Comparison of ENCODE assay signal across 8 mouse cellular contexts in the genomic region with DNA sequence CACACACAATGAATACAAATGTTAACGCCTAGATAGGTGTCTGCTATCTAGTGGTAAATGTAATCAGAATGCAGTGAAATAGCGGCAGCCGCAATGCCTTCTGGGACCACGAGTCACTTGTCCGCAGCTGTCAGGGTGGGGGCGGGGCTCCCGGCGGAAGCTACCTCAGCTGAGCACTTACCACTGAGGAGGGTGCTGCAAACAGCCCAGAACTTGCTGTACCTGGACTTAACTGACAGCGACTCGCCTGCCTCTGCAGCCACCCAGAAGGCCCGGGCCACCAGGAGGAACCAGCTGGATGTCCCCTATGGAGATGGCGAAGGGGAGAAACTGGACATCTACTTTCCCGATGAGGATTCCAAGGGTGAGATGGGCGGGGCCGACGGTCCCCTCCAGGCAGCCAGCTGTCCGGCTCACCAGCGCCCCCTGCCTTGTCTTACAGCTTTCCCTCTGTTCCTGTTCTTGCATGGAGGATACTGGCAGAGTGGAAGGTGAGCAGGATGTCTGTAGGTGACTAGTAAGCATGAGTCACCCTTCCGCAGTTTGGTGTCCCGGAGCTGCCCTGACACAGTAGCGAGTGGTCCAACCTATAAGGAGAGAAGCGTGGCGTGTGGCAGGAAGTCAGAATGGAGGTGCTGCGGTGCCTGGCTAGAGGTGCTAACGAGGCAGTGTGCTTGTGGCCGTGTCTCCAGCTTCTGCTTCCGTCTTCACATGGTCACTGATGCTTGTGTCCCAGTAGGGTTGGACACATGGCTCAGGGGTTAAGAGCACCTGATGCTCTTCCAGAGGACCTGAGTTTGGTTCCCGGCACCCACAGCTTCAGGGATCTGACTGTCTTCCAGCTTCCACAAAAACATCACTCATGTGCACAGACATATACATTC. TPM values are rescaled to one million over a fixed set of nuclear protein-coding genes. Genes with fewer than 3 reads are reported as not detected.
DNase-seq lines count a peak whose midpoint lies in the region; ATAC-seq and TF ChIP-seq lines count a peak whose summit lies in the region.

No protein-coding gene starts in this region.

- no peaks in the 10 kb centered on the region for H3K9me3 ChIP-seq in hindbrain, postnatal 0 days (ENCODE audit: low read length)
- no peaks in the 10 kb centered on the region for H3K9me3 ChIP-seq in limb, embryonic 10.5 days (replicated peaks)
- H3K9me3 ChIP-seq in midbrain, embryonic 10.5 days (replicated peaks): no peaks in the 10 kb centered on the region

- H3K27ac ChIP-seq in hindbrain, postnatal 0 days: 0 out of 2 replicates have a peak overlapping the region, but pooled peaks have one; percentile 22
- peak overlapping the region; percentile 64; the same call in 1 of the 2 replicates for H3K27ac ChIP-seq in limb, embryonic 10.5 days
- H3K27ac ChIP-seq in midbrain, embryonic 10.5 days (replicated peaks): peak overlapping the region; percentile 72

- peak; percentile 79 for TF ChIP-seq CTCF in hindbrain, postnatal 0 days (IDR thresholded peaks at IDR 0.05; ENCODE audit: low read depth)

- ATAC-seq in common myeloid progenitor, adult 5-6 weeks (replicated peaks; ENCODE audit: low read depth, poor library complexity, severe bottlenecking): peak; percentile 64
- ATAC-seq in hindbrain, postnatal 0 days: peak; percentile 78

- peak overlapping the region; percentile 34; the same call in 1 of the 2 replicates for H3K9ac ChIP-seq in hindbrain, postnatal 0 days (replicated peaks; ENCODE audit: low read length)

- H3K4me1 ChIP-seq in hindbrain, postnatal 0 days (ENCODE audit: insufficient read depth, low read length): peaks cover 7% of the 10 kb centered on the region; the same call in 1 of the 2 replicates
- peaks cover 37% of the 10 kb centered on the region for H3K4me1 ChIP-seq in limb, embryonic 10.5 days
- peaks cover 32% of the 10 kb centered on the region for H3K4me1 ChIP-seq in midbrain, embryonic 10.5 days

- H3K4me2 ChIP-seq in hindbrain, postnatal 0 days (ENCODE audit: low read depth, low read length): peak overlapping the region; percentile 45

- no peaks in the 10 kb centered on the region for H3K27me3 ChIP-seq in hindbrain, postnatal 0 days (ENCODE audit: insufficient read depth, low read length)
- H3K27me3 ChIP-seq in limb, embryonic 10.5 days (ENCODE audit: low read depth, poor library complexity, severe bottlenecking): no peaks in the 10 kb centered on the region
- no peaks in the 10 kb centered on the region for H3K27me3 ChIP-seq in midbrain, embryonic 10.5 days (ENCODE audit: low read depth, poor library complexity, severe bottlenecking)

- H3K4me3 ChIP-seq in hindbrain, postnatal 0 days (ENCODE audit: low read length): peak overlapping the region; percentile 21
- H3K4me3 ChIP-seq in limb, embryonic 10.5 days: peak overlapping the region; percentile 47
- peak overlapping the region; percentile 54 for H3K4me3 ChIP-seq in midbrain, embryonic 10.5 days

- peak; percentile 74 for DNase-seq in layer of hippocampus, adult 11-12 months (ENCODE audit: low spot score)
- DNase-seq in layer of hippocampus, adult 9-10 months (ENCODE audit: low spot score): no peak
- peak; percentile 86 for DNase-seq in gastrocnemius, postnatal 10 days
- DNase-seq in hindbrain, postnatal 0 days (ENCODE audit: low spot score): peak; percentile 79
- DNase-seq in limb, embryonic 10.5 days (ENCODE audit: low spot score): peak; percentile 79
- peak; percentile 86 for DNase-seq in midbrain, embryonic 10.5 days (ENCODE audit: low spot score)
- peak; percentile 84 to 94 for DNase-seq in spleen, adult 18-20 months

- 17% methylated on average over 28 of the region's 28 CpGs for WGBS in hindbrain, postnatal 0 days
- 18% methylated on average over 28 of the region's 28 CpGs for WGBS in limb, embryonic 10.5 days
- WGBS in midbrain, embryonic 10.5 days: 16% methylated on average over 28 of the region's 28 CpGs

- H3K36me3 ChIP-seq in hindbrain, postnatal 0 days (ENCODE audit: insufficient read depth, low read length): no peaks in the 10 kb centered on the region
- H3K36me3 ChIP-seq in limb, embryonic 10.5 days: no peaks in the 10 kb centered on the region
- no peaks in the 10 kb centered on the region for H3K36me3 ChIP-seq in midbrain, embryonic 10.5 days

RNA-seq across cellular contexts. Expression of a gene that starts 6.4 kb away (rescaled TPM):
- total RNA-seq in common myeloid progenitor, adult 5-6 weeks (2017): 61.6 and 75.3 TPM in 2 replicates
- total RNA-seq in gastrocnemius, postnatal 10 days (2021): 10 to 100 TPM; 14.3 to 20.5 TPM
- 26.1 and 31.5 TPM in 2 replicates for total RNA-seq in hindbrain, postnatal 0 days (2014; rRNA removed)
- polyA plus RNA-seq in hindbrain, postnatal 0 days (2015; fragmentation: Nextera tagmentation; extraction: Ambion mirVana): 21.2 and 25.0 TPM in 2 replicates
- 170 and 183 TPM in 2 replicates for polyA plus RNA-seq in limb, embryonic 10.5 days (2016; fragmentation: Nextera tagmentation; extraction: Ambion mirVana)
- polyA plus RNA-seq in midbrain, embryonic 10.5 days (2016; fragmentation: Nextera tagmentation; extraction: Ambion mirVana): 123 and 137 TPM in 2 replicates

RNA-seq across cellular contexts. Expression of a gene that starts 6.6 kb away (rescaled TPM):
- 0.27 TPM in 1 of 2 replicates, not detected in the other for total RNA-seq in common myeloid progenitor, adult 5-6 weeks (2017)
- total RNA-seq in gastrocnemius, postnatal 10 days (2021): 1 to 10 TPM; 5.1 to 5.3 TPM
- 4.8 and 7.5 TPM in 2 replicates for total RNA-seq in hindbrain, postnatal 0 days (2014; rRNA removed)
- 7.9 and 9.0 TPM in 2 replicates for polyA plus RNA-seq in hindbrain, postnatal 0 days (2015; fragmentation: Nextera tagmentation; extraction: Ambion mirVana)
- 2.4 and 3.3 TPM in 2 replicates for polyA plus RNA-seq in limb, embryonic 10.5 days (2016; fragmentation: Nextera tagmentation; extraction: Ambion mirVana)
- polyA plus RNA-seq in midbrain, embryonic 10.5 days (2016; fragmentation: Nextera tagmentation; extraction: Ambion mirVana): 3.5 TPM in 2 replicates

RNA-seq across cellular contexts. Expression of a gene that starts 16.7 kb away (rescaled TPM):
- total RNA-seq in common myeloid progenitor, adult 5-6 weeks (2017): 192 and 193 TPM in 2 replicates
- 10 to 100 TPM; 11.4 to 13.2 TPM for total RNA-seq in gastrocnemius, postnatal 10 days (2021)
- total RNA-seq in hindbrain, postnatal 0 days (2014; rRNA removed): 5.6 and 14.6 TPM in 2 replicates
- 45.3 and 50.4 TPM in 2 replicates for polyA plus RNA-seq in hindbrain, postnatal 0 days (2015; fragmentation: Nextera tagmentation; extraction: Ambion mirVana)
- 395 and 434 TPM in 2 replicates for polyA plus RNA-seq in limb, embryonic 10.5 days (2016; fragmentation: Nextera tagmentation; extraction: Ambion mirVana)
- polyA plus RNA-seq in midbrain, embryonic 10.5 days (2016; fragmentation: Nextera tagmentation; extraction: Ambion mirVana): 373 and 413 TPM in 2 replicates

RNA-seq across cellular contexts. Expression of a gene that starts 22.9 kb away (rescaled TPM):
- total RNA-seq in common myeloid progenitor, adult 5-6 weeks (2017): 2.5 and 3.1 TPM in 2 replicates
- total RNA-seq in gastrocnemius, postnatal 10 days (2021): 1 to 10 TPM; 1.2 to 3.3 TPM
- total RNA-seq in hindbrain, postnatal 0 days (2014; rRNA removed): 2.6 TPM in 1 of 2 replicates, not detected in the other
- 0.67 and 1.4 TPM in 2 replicates for polyA plus RNA-seq in hindbrain, postnatal 0 days (2015; fragmentation: Nextera tagmentation; extraction: Ambion mirVana)
- polyA plus RNA-seq in limb, embryonic 10.5 days (2016; fragmentation: Nextera tagmentation; extraction: Ambion mirVana): 0.23 and 0.58 TPM in 2 replicates
- 0.14 and 0.58 TPM in 2 replicates for polyA plus RNA-seq in midbrain, embryonic 10.5 days (2016; fragmentation: Nextera tagmentation; extraction: Ambion mirVana)

RNA-seq across cellular contexts. Expression of a gene that starts 22.9 kb away (rescaled TPM):
- total RNA-seq in common myeloid progenitor, adult 5-6 weeks (2017): 93.0 and 96.3 TPM in 2 replicates
- total RNA-seq in gastrocnemius, postnatal 10 days (2021): 10 to 100 TPM; 90.3 to 95.1 TPM
- 21.5 and 31.7 TPM in 2 replicates for total RNA-seq in hindbrain, postnatal 0 days (2014; rRNA removed)
- 17.2 and 18.8 TPM in 2 replicates for polyA plus RNA-seq in hindbrain, postnatal 0 days (2015; fragmentation: Nextera tagmentation; extraction: Ambion mirVana)
- polyA plus RNA-seq in limb, embryonic 10.5 days (2016; fragmentation: Nextera tagmentation; extraction: Ambion mirVana): 24.4 and 31.3 TPM in 2 replicates
- polyA plus RNA-seq in midbrain, embryonic 10.5 days (2016; fragmentation: Nextera tagmentation; extraction: Ambion mirVana): 36.2 and 39.4 TPM in 2 replicates

Comparison
In these comparisons a context has a peak if more than half of its experiments do, and no peak if none do; other contexts are left out.
1. H3K27ac ChIP-seq: peak in every context shown above with its lines; median percentile 72 in midbrain, embryonic 10.5 days; 64 in limb, embryonic 10.5 days; 22 in hindbrain, postnatal 0 days.
2. RNA of a gene that starts 16.7 kb away (total RNA-seq): 192 to 193 TPM in common myeloid progenitor, adult 5-6 weeks; 5.6 to 14.6 TPM in hindbrain, postnatal 0 days and 11.4 to 13.2 TPM in gastrocnemius, postnatal 10 days; every median in the first group is over 10 times any median in the second.
3. Peak in every context shown above with its lines, with median percentiles within 50 percentile points of each other: H3K4me3 ChIP-seq.